Mouse (Mus musculus) myocyte (in vitro differentiated cells): ENCODE measurements around the gene Gapdh. TPM values are rescaled to one million over a fixed set of nuclear protein-coding genes. Genes with fewer than 3 reads are reported as not detected.

ENCODE experiments used
- H3K27me3 ChIP-seq: one replicate; pipeline ENCODE4 v1.6.1; 2011; ENCODE audit not compliant: control insufficient read depth, insufficient read depth, insufficient read length
- H3K36me3 ChIP-seq: one replicate; pipeline ENCODE4 v1.6.1; 2011; ENCODE audit not compliant: control insufficient read depth, insufficient read depth
- H3K4me2 ChIP-seq: one replicate; pipeline ENCODE4 v1.6.1; 2011; ENCODE audit warnings: low read depth, control low read depth
- H3K4me3 ChIP-seq: one replicate; pipeline ENCODE4 v1.5.1; 2011; ENCODE audit warnings: mild to moderate bottlenecking, control low read depth, moderate library complexity
- H3K79me2 ChIP-seq: one replicate; pipeline ENCODE4 v1.6.1; 2011; ENCODE audit not compliant: control insufficient read depth, insufficient read depth
- H3ac ChIP-seq: one replicate; pipeline ENCODE4 v1.6.1; 2011; ENCODE audit not compliant: control insufficient read depth, insufficient read length
- CEBPB ChIP-seq: IDR thresholded peaks from 2 replicates; pipeline ENCODE4 v1.6.1; 2011; ENCODE audit warnings: mild to moderate bottlenecking, moderate library complexity; ENCODE audit not compliant: poor library complexity, insufficient read depth, severe bottlenecking
- E2F4 ChIP-seq: IDR thresholded peaks from one replicate; pipeline ENCODE4 v1.6.1; 2011; ENCODE audit warnings: mild to moderate bottlenecking, control low read depth, moderate library complexity; ENCODE audit not compliant: insufficient read depth
- MAX ChIP-seq: IDR thresholded peaks from one replicate; pipeline ENCODE4 v1.6.1; 2011; ENCODE audit warnings: low read depth, mild to moderate bottlenecking, control low read depth
- MYOD1 ChIP-seq, 3 experiments: IDR thresholded peaks; one replicate each; pipeline ENCODE4 v1.6.1; 2011; ENCODE audit warnings: control low read depth in 2 of 3, low read depth in 2 of 3, mild to moderate bottlenecking in 2 of 3, moderate library complexity in 1 of 3; ENCODE audit not compliant: insufficient read length in 2 of 3, control insufficient read depth in 1 of 3
- MYOG ChIP-seq, 3 experiments: IDR thresholded peaks; one replicate each; pipeline ENCODE4 v1.6.1; 2011; ENCODE audit warnings: control low read depth in 2 of 3, low read depth in 2 of 3, mild to moderate bottlenecking in 2 of 3; ENCODE audit not compliant: insufficient read length in 2 of 3, control insufficient read depth in 1 of 3, insufficient read depth in 1 of 3
- POLR2A ChIP-seq: IDR thresholded peaks from one replicate; pipeline ENCODE4 v1.6.1; 2011; ENCODE audit warnings: low read depth, mild to moderate bottlenecking, control low read depth, moderate library complexity; ENCODE audit not compliant: insufficient read length
- POLR2AphosphoS2 ChIP-seq: IDR thresholded peaks from one replicate; pipeline ENCODE4 v1.6.1; 2011; ENCODE audit warnings: low read depth, control low read depth; ENCODE audit not compliant: insufficient read length
- REST ChIP-seq: IDR thresholded peaks from one replicate; pipeline ENCODE4 v1.6.1; 2011; ENCODE audit warnings: mild to moderate bottlenecking, control low read depth, moderate library complexity; ENCODE audit not compliant: insufficient read depth, insufficient read length
- SRF ChIP-seq: IDR thresholded peaks from one replicate; pipeline ENCODE4 v1.6.1; 2011; ENCODE audit warnings: low read depth; ENCODE audit not compliant: control insufficient read depth, insufficient read length
- TCF12 ChIP-seq: IDR thresholded peaks from one replicate; pipeline ENCODE4 v1.6.1; 2011; ENCODE audit warnings: mild to moderate bottlenecking, control low read depth; ENCODE audit not compliant: poor library complexity, insufficient read depth, severe bottlenecking
- TCF3 ChIP-seq: IDR thresholded peaks from one replicate; pipeline ENCODE4 v1.6.1; 2011; ENCODE audit warnings: low read depth, control low read depth; ENCODE audit not compliant: insufficient read length
- USF1 ChIP-seq: IDR thresholded peaks from one replicate; pipeline ENCODE4 v1.6.1; 2011; ENCODE audit warnings: low read depth, mild to moderate bottlenecking, control low read depth, moderate library complexity
- polyA plus RNA-seq: library from polyadenylated mRNA; unstranded; fragments of >200 nt; fragmentation: generic; extraction: Trizol; gene quantifications from one replicate; pipeline ENCODE4 v1.2.1, GENCODE M21; 2012; ENCODE audit warnings: missing spikeins

Gapdh gene
- polyA plus RNA-seq, 1 experiment, result 9,871 TPM

DNA sequence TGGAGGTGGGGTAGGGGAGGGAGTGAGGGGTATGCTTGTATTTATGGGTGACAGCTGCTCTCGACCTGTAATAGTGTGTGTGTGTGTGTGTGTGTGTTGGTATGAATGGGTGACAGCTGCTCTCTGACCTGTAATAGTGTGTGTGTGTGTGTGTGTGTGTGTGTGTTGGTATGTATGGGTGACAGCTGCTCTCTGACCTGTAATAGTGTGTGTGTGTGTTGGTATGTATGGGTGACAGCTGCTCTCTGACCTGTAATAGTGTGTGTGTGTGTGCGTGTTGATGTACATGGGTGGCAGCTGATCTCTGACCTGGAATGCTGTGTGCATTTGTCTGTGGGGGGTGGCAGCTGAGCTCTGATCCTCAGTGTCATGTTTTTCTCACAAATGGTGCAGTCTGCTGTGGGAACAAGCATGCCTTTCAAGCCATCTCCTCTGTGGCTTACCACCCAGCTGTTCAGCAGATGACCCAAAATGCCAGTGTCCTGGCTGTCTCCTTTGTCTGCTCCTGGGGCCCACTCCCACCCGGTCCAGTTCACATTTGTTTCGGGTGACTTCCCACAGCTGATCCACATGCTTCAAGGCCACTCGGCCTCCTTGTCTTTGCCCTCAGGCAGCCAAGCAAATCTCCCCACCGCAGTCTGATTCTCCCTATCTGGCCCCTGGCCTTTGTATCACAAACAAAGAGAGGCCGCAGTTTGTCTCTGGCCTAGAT is 9.2 kb downstream of the Gapdh start:
- Histone ChIP-seq H3K36me3 (peaks cover 31% of the 10 kb centered on the region), H3K79me2 (no peaks in the 10 kb centered on the region), H3ac (no peak overlapping the region), H3K4me2 (peak overlapping the region; percentile 51), H3K27me3 (no peaks in the 10 kb centered on the region), H3K4me3 (no peak overlapping the region)
- peak; percentile 93 to 95 (median 94) for TF ChIP-seq MYOG (IDR thresholded peaks at IDR 0.05; ENCODE audit: control insufficient read depth in 1 of 3, insufficient read depth in 1 of 3, insufficient read length in 2 of 3, low read depth in 2 of 3)
- TF ChIP-seq SRF, result peak; percentile 46
- no peak for TF ChIP-seq REST
- TF ChIP-seq CEBPB, result no peak
- peak; percentile 90 for TF ChIP-seq TCF3
- peak; percentile 91 for TF ChIP-seq POLR2AphosphoS2
- peak; percentile 85 for TF ChIP-seq TCF12
- no peak for TF ChIP-seq USF1
- peak; percentile 55 for TF ChIP-seq POLR2A
- TF ChIP-seq E2F4, result no peak
- no peak for TF ChIP-seq MAX
- TF ChIP-seq MYOD1 (IDR thresholded peaks at IDR 0.05; ENCODE audit: control insufficient read depth in 1 of 3, insufficient read length in 2 of 3, low read depth in 2 of 3), result peak; percentile 75 to 91 (median 89)

DNA sequence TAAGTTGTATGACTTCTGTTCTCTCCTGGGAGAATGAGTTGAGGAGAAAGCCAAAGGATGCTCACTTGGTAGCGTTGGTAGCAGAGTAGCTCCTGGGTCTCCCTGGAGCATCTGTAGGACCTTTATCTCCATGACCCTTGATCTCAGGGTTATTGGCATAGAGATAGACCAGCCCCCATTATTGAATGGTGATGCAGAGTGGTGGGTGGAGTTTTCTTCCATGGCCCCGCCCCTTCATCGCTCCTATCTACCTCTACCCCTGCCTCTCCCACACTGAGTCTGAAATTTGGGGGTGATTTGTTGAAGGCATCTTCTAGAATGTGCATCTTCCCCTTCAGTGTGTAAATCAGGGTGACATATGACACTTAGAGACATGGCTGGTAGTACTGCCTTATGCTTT is 9.8 kb downstream of the Gapdh start:
- no peaks in the 10 kb centered on the region for H3K27me3 ChIP-seq
- TF ChIP-seq POLR2A, result no peak
- no peak for TF ChIP-seq REST
- TF ChIP-seq TCF3, result no peak
- no peak for TF ChIP-seq MYOG (IDR thresholded peaks at IDR 0.05; ENCODE audit: control insufficient read depth in 1 of 3, insufficient read depth in 1 of 3, insufficient read length in 2 of 3, low read depth in 2 of 3)
- no peak for TF ChIP-seq CEBPB
- no peak for TF ChIP-seq MYOD1 (IDR thresholded peaks at IDR 0.05; ENCODE audit: control insufficient read depth in 1 of 3, insufficient read length in 2 of 3, low read depth in 2 of 3)
- TF ChIP-seq USF1, result no peak
- H3K79me2 ChIP-seq, result no peaks in the 10 kb centered on the region
- H3K4me3 ChIP-seq, result peak overlapping the region; percentile 15
- H3ac ChIP-seq, result no peak overlapping the region
- H3K36me3 ChIP-seq, result peaks cover 31% of the 10 kb centered on the region
- H3K4me2 ChIP-seq, result peak overlapping the region; percentile 51

DNA sequence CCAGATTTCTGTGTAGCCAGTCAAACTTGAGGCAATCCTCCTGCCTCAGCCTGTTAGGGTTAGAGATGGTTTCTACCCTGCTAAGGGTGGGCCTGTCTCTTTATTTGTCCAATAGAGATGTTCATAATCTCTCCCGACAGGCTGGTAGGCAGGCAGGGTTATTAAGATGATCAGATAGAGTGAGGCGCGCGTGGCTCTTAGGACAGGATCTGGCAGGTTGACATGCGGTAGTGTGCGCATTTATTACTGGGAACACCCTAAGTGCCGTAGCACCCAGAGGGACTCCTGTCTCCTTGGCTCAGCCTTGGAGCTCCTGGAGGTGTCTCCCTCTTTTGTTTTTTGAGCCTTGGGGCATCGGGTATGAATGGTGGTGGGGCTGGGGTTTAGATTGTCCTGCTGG is 11.0 kb downstream of the Gapdh start:
- TF ChIP-seq MAX, result no peak
- no peak for TF ChIP-seq CEBPB
- no peak for TF ChIP-seq MYOD1 (IDR thresholded peaks at IDR 0.05; ENCODE audit: control insufficient read depth in 1 of 3, insufficient read length in 2 of 3, low read depth in 2 of 3)
- no peak for TF ChIP-seq TCF12
- TF ChIP-seq REST, result no peak
- TF ChIP-seq POLR2A, result no peak
- TF ChIP-seq USF1, result no peak
- no peak for TF ChIP-seq SRF
- no peak for TF ChIP-seq MYOG (IDR thresholded peaks at IDR 0.05; ENCODE audit: control insufficient read depth in 1 of 3, insufficient read depth in 1 of 3, insufficient read length in 2 of 3, low read depth in 2 of 3)
- no peak for TF ChIP-seq E2F4
- TF ChIP-seq POLR2AphosphoS2, result no peak
- no peak for TF ChIP-seq TCF3
- Histone ChIP-seq H3K27me3 (no peaks in the 10 kb centered on the region), H3K4me3 (peak overlapping the region; percentile 15), H3K79me2 (peaks cover 10% of the 10 kb centered on the region), H3K36me3 (peaks cover 33% of the 10 kb centered on the region), H3K4me2 (peak overlapping the region; percentile 51), H3ac (no peak overlapping the region)

DNA sequence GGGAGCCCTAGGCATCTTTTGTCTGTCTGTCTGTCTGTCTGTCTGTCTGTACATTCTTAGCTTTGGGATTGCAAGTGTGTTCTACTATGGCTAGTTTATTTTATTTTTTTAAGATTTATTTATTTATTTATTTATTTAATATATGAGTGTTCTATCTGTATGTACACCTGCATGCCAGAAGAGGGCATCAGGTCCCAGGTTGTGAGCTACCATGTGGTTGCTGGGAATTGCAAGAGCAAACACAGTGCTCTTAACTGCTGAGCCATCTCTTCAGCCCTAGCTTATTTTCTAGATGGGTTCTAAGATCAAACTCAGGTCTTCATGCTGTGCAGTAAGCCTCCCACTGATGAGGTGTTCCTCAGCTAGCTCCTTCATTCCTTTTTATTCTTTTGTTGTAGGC is 11.7 kb downstream of the Gapdh start:
- H3K27me3 ChIP-seq, result no peaks in the 10 kb centered on the region
- peaks cover 26% of the 10 kb centered on the region for H3K36me3 ChIP-seq
- peak overlapping the region; percentile 15 for H3K4me3 ChIP-seq

DNA sequence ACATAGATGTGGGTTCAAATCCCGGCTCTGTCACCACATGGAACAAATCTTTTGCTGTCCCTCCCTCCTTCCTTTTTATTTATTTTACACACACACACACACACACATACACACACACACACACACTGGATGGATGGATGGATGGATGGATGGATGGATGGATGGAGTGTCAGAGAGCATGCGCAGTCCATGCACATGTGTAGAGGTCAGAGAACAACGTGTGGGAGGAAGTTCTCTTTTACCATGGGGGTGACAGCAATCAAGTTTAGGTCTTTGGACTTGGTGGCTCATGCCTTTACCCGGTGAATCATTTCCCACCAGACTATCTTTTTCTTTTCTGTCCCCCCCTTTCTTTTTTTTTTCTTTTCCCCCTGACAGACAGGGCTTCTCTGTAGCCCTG is 12.6 kb downstream of the Gapdh start:
- H3K4me2 ChIP-seq, result peak overlapping the region; percentile 66
- peaks cover 16% of the 10 kb centered on the region for H3K79me2 ChIP-seq
- peak; percentile 2 for TF ChIP-seq POLR2AphosphoS2
- TF ChIP-seq MYOD1 (IDR thresholded peaks at IDR 0.05; ENCODE audit: control insufficient read depth in 1 of 3, insufficient read length in 2 of 3, low read depth in 2 of 3), result no peak
- TF ChIP-seq E2F4, result no peak
- peak; percentile 8 for TF ChIP-seq POLR2A
- no peak for TF ChIP-seq SRF
- peak overlapping the region; percentile 15 for H3K4me3 ChIP-seq
- H3K36me3 ChIP-seq, result peaks cover 19% of the 10 kb centered on the region
- H3K27me3 ChIP-seq, result no peaks in the 10 kb centered on the region
- no peak overlapping the region for H3ac ChIP-seq

More for the DNA sequence above, 11.7 kb downstream of the Gapdh start:
- peaks cover 16% of the 10 kb centered on the region for H3K79me2 ChIP-seq
- H3K4me2 ChIP-seq, result peak overlapping the region; percentile 66
- TF ChIP-seq CEBPB, result 0 out of 2 replicates have a peak, but pooled peaks have one; percentile 10
- no peak for TF ChIP-seq SRF
- no peak for TF ChIP-seq POLR2A
- TF ChIP-seq USF1, result no peak
- no peak for TF ChIP-seq MYOG (IDR thresholded peaks at IDR 0.05; ENCODE audit: control insufficient read depth in 1 of 3, insufficient read depth in 1 of 3, insufficient read length in 2 of 3, low read depth in 2 of 3)
- no peak for TF ChIP-seq MYOD1 (IDR thresholded peaks at IDR 0.05; ENCODE audit: control insufficient read depth in 1 of 3, insufficient read length in 2 of 3, low read depth in 2 of 3)
- H3ac ChIP-seq, result no peak overlapping the region
